Mouse (Mus musculus) right cerebral cortex, postnatal 14 days (tissue): Measurements from ENCODE around the gene Mosmo.

Source experiments
- DNase-seq: peaks from one replicate; pipeline ENCODE4 v3.0.0; 2022

Mosmo gene

GRCm38 (mm10) chr7:120677001-120677643 lies at the start of gene Mosmo:
TSS of gene Mosmo (plus strand) at chr7:120677618.
- DNase-seq = peak; percentile 73

GRCm38 (mm10) chr7:120632518-120632917 lies 44.9 kb upstream of the Mosmo start:
- DNase-seq = peak; percentile 9

GRCm38 (mm10) chr7:120634301-120634700 lies 43.1 kb upstream of the Mosmo start:
- DNase-seq = no peak

- DNase-seq = peak; percentile 85
These were observed 42.6 kb upstream of the Mosmo start, which contains the start of gene Uqcrc2 for GRCm38 (mm10) chr7:120634711-120635361. TSS of gene Uqcrc2 (plus strand) at chr7:120635176.

- no peak for DNase-seq
These were observed 42.0 kb upstream of the Mosmo start for GRCm38 (mm10) chr7:120635362-120635781.

- DNase-seq = no peak
These were observed 41.6 kb upstream of the Mosmo start for GRCm38 (mm10) chr7:120635821-120636220.

- DNase-seq = no peak
These were observed 34.2 kb upstream of the Mosmo start for GRCm38 (mm10) chr7:120643217-120643616.

- peak; percentile 28 for DNase-seq
These were observed 29.6 kb upstream of the Mosmo start for GRCm38 (mm10) chr7:120647849-120648248.

GRCm38 (mm10) chr7:120662079-120662478 lies 15.3 kb upstream of the Mosmo start:
- DNase-seq = no peak

GRCm38 (mm10) chr7:120670153-120670875 lies 7.1 kb upstream of the Mosmo start, which contains the start of gene Pdzd9:
TSS of gene Pdzd9 (minus strand) at chr7:120670343.
- peak; percentile 84 for DNase-seq

- no peak for DNase-seq
These were observed 6.1 kb upstream of the Mosmo start for GRCm38 (mm10) chr7:120671271-120671670.

GRCm38 (mm10) chr7:120677764-120678531 lies 530 bp downstream of the Mosmo start:
- peak; percentile 59 for DNase-seq

- no peak for DNase-seq
These were observed 1.6 kb downstream of the Mosmo start for GRCm38 (mm10) chr7:120679023-120679422.

GRCm38 (mm10) chr7:120682002-120682401 lies 4.6 kb downstream of the Mosmo start:
- DNase-seq = no peak

GRCm38 (mm10) chr7:120684731-120685161 lies 7.3 kb downstream of the Mosmo start:
- no peak for DNase-seq

GRCm38 (mm10) chr7:120685227-120685626 lies 7.8 kb downstream of the Mosmo start:
- no peak for DNase-seq

- no peak for DNase-seq
These were observed 13.2 kb downstream of the Mosmo start for GRCm38 (mm10) chr7:120690634-120691033.

- DNase-seq = no peak
These were observed 16.5 kb downstream of the Mosmo start for GRCm38 (mm10) chr7:120693831-120694375.

GRCm38 (mm10) chr7:120695196-120695595 lies 17.8 kb downstream of the Mosmo start:
- no peak for DNase-seq

GRCm38 (mm10) chr7:120695641-120696040 lies 18.2 kb downstream of the Mosmo start:
- no peak for DNase-seq

GRCm38 (mm10) chr7:120696331-120696730 lies 18.9 kb downstream of the Mosmo start:
- no peak for DNase-seq

GRCm38 (mm10) chr7:120699586-120699985 lies 22.2 kb downstream of the Mosmo start:
- no peak for DNase-seq

GRCm38 (mm10) chr7:120703888-120704287 lies 26.5 kb downstream of the Mosmo start:
- no peak for DNase-seq
